Mouse (Mus musculus) limb, embryonic 11.5 days (tissue): ENCODE measurements around the gene Yaf2. TPM values are rescaled to one million over a fixed set of nuclear protein-coding genes. Genes with fewer than 3 reads are reported as not detected.
A peak's percentile ranks its signal among the peaks of the same experiment; 100 is the strongest.

Source experiments
- ATAC-seq: fragments of 200-750 bp; cut with Nextera tagmentation; 2 replicates; pipeline ENCODE4 v1.8.0; 2017; ENCODE audit warnings: low read depth; ENCODE audit not compliant: insufficient number of reproducible peaks, low FRiP score, low TSS enrichment
- DNase-seq: peaks from one replicate; pipeline ENCODE4 v3.0.0-alpha.2; 2015; ENCODE audit warnings: low spot score
- H3K27ac ChIP-seq: fragments of 300-500 bp; sonication (generic); replicated peaks from 2 replicates; pipeline ENCODE4 v1.5.1; 2014; ENCODE audit warnings: low read depth, mild to moderate bottlenecking, low read length
- H3K27me3 ChIP-seq: fragments of 300-500 bp; sonication (generic); 2 replicates; pipeline ENCODE4 v1.6.1; 2014; ENCODE audit warnings: mild to moderate bottlenecking, low read length, mixed read lengths; ENCODE audit not compliant: control insufficient read depth, insufficient read depth
- H3K36me3 ChIP-seq: fragments of 300-500 bp; sonication (generic); 2 replicates; pipeline ENCODE4 v1.6.1; 2014; ENCODE audit warnings: mild to moderate bottlenecking, low read length, moderate library complexity, mixed read lengths; ENCODE audit not compliant: control insufficient read depth, insufficient read depth
- H3K4me1 ChIP-seq: fragments of 300-500 bp; sonication (generic); 2 replicates; pipeline ENCODE4 v1.6.1; 2014; ENCODE audit warnings: low read length, mixed read lengths; ENCODE audit not compliant: control insufficient read depth, insufficient read depth
- H3K4me2 ChIP-seq: fragments of 300-500 bp; sonication (generic); 2 replicates; pipeline ENCODE4 v1.6.1; 2014; ENCODE audit warnings: low read depth, mild to moderate bottlenecking, moderate library complexity; ENCODE audit not compliant: severe bottlenecking
- H3K4me3 ChIP-seq: fragments of 300-500 bp; sonication (generic); 2 replicates; pipeline ENCODE4 v1.5.1; 2014; ENCODE audit warnings: low read depth, low read length
- H3K9ac ChIP-seq: fragments of 300-500 bp; sonication (generic); 2 replicates; pipeline ENCODE4 v1.6.1; 2014; ENCODE audit warnings: mild to moderate bottlenecking, low read length
- H3K9me3 ChIP-seq: fragments of 300-500 bp; sonication (generic); 2 replicates; pipeline ENCODE4 v1.6.1; 2016; ENCODE audit warnings: low read length; ENCODE audit not compliant: control insufficient read depth
- WGBS: fragments of 180-500 bp; shearing (Covaris S2); extraction: QIAGEN DNeasy Blood & Tissue Kit; methylation state at CpG from one replicate; pipeline ENCODE4 v1.1.7; 2014; 5-methylcytosine and 5-hydroxymethylcytosine counted together
- polyA plus RNA-seq: library from polyadenylated mRNA; unstranded; fragments of >200 nt; fragmentation: Nextera tagmentation; extraction: Ambion mirVana; gene quantifications from 2 replicates; pipeline ENCODE4 v1.2.1, GENCODE M21; 2014

The Yaf2 gene
- polyA plus RNA-seq, 1 experiment from 2014 or later = 109 TPM

DNA sequence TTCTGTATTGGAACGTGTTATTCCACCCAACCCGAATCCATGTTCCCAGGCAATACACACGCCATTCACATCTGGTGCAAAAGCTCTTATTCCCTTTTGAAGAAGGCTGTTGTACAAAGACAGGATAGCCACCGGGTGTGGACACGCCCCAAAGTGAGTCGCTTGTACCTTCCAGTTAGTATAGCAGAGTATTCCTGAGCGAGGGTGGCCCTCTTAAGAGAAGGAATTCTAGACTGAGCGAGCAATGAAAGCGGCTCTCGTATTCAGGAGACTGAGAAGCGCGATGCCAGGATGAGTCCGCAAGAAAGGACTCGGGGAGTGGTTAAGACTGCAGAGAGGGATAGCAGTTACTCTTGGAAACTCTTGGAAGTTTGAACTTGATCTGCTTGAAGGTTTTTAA lies 60.5 kb downstream of the Yaf2 start:
- 0 out of 2 replicates have a peak, but pooled peaks cover 3% of the 10 kb centered on the region for H3K36me3 ChIP-seq
- no peak for ATAC-seq
- peak; percentile 36 for DNase-seq
- H3K9ac ChIP-seq = no peak overlapping the region; the same call in 1 of the 2 replicates
- H3K27ac ChIP-seq = no peak overlapping the region
- H3K4me1 ChIP-seq = peaks cover 9% of the 10 kb centered on the region
- peak overlapping the region; percentile 92 for H3K4me2 ChIP-seq
- peak overlapping the region; percentile 78; the same call in 1 of the 2 replicates for H3K4me3 ChIP-seq
- WGBS = 3% methylated on average over 14 of the region's 14 CpGs
- no peaks in the 10 kb centered on the region for H3K9me3 ChIP-seq
- no peaks in the 10 kb centered on the region for H3K27me3 ChIP-seq

DNA sequence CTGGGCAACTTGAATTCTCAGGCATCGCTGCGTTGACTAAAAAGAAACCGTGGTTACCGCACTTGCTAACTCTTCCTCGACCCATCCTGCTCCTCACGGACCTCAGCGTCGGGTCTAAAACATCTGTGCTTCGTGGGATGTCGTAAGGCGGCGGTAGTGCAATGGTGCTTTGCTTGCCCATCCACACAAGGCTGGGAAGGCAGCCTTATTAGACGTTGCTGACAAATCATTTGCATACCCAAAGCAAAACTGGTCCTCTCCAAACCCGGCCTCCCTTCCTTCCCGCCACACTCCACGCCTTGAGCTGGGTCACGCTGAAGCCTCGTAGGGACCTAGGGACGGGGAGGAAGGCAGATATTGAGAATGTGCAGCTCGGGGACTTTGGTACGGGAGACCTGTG lies 61.1 kb downstream of the Yaf2 start:
- peak overlapping the region; percentile 52 for H3K9ac ChIP-seq
- no peak for DNase-seq
- peak overlapping the region; percentile 92 for H3K4me2 ChIP-seq
- peak overlapping the region; percentile 78 for H3K4me3 ChIP-seq
- H3K27me3 ChIP-seq = no peaks in the 10 kb centered on the region
- no peaks in the 10 kb centered on the region for H3K9me3 ChIP-seq
- 0 out of 2 replicates have a peak, but pooled peaks cover under 1% of the 10 kb centered on the region for H3K36me3 ChIP-seq
- peaks cover 9% of the 10 kb centered on the region for H3K4me1 ChIP-seq
- WGBS = 0% methylated on average over 21 of the region's 21 CpGs
- ATAC-seq = peak; percentile 45
- no peak overlapping the region for H3K27ac ChIP-seq

DNA sequence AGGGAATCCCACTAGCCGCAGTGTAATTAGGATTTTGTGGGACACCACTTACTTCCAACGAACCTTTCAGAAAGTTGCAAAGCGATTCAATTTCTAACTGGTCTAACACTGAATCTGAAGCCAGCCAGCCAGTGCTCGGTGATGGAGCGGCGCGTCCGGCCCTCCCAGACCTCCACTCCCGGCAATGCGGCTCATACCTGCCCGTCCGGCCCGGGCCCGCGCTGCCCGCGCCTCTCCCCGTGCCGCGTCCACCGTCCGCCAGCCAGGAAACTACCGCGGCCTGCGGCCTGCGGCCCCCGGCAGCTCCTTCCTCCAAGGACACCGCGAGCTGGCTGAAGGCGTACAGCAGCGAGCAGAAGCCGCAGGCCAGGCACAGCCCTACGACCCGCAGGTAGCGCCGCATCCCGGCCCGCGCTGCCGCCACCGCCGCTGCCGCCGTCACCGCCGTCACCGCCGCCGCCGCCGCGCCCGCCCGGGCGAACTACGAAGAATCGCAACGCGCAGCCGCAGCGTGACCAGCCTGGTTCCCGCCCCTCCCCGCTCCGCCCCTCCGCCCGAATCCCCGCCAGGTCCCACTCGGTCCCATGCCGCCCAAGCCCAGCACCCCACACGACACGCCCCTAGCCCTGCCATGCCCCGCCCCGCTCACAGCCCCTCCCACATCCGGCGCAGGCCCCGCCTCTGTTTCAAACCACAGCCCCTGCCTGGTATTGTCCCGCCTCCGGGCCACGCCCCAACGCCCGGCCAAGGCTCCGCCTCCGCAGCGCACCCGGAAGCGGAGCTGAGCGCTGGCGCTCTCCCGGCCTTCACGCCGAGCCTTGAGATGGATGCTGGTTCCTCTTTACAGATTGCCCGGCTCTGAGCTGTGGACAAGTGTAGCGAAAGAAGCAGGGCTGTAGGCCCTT lies 61.8 kb downstream of the Yaf2 start, which contains the start of gene Gxylt1:
TSS of gene Gxylt1 (minus strand) at position 501 of the 905 bp plus-strand sequence.
- peak within 1 kb of the TSS; percentile 78 for H3K4me3 ChIP-seq
- DNase-seq (peak; percentile 100), ATAC-seq (peak; percentile 99)
- no peaks in the 10 kb centered on the region for H3K36me3 ChIP-seq
- peak within 1 kb of the TSS; percentile 85 for H3K9ac ChIP-seq
- peak within 1 kb of the TSS; percentile 92 for H3K4me2 ChIP-seq
- peak within 1 kb of the TSS; percentile 82 for H3K27ac ChIP-seq
- H3K27me3 ChIP-seq = no peaks in the 10 kb centered on the region
- H3K9me3 ChIP-seq = no peaks in the 10 kb centered on the region
- H3K4me1 ChIP-seq = peaks cover 9% of the 10 kb centered on the region
- 0% methylated on average over 78 of the region's 93 CpGs for WGBS

DNA sequence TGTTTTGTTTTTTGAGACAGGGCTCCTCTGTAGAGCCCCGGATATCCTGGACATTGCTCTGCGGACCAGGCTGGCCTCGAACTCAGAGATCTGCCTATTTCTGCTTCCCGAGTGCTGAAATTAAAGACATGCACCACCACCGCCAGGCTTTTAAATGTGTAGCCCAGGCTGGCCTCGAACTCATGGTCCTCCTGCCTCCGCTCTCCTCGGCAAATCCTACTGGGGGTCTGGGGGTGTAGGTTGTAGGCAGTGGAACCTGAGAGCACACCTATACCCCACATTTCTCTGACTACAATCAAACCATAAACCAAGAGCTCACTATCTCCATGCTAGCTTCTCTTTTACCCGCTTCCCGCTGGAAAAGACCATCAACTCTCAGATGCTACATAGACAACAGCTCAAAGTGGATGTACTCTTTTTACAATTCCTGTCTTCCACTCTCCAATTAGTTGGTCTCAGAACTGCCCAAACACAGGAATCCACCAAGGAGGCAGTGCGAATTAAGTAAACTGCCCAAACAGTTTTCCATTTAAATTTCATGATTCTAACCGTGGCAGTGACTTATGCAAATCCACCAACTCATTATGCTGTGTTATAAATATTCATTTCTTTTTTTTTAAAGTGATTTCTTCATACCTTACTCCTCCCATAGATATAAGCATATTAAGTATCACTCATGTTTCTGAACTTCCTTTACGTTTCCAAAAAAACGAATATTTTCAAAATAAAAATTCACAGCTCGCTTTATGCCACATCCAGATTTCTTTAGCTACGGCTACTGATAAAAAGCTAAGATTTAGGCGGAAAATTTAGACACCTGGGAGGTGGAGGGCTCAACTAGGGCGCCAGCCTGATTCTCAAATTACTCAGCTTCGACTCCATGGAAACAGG lies 62.7 kb downstream of the Yaf2 start:
- no peak for DNase-seq
- Histone ChIP-seq H3K4me2 (peak overlapping the region; percentile 59), H3K4me1 (peaks cover 9% of the 10 kb centered on the region), H3K27me3 (no peaks in the 10 kb centered on the region), H3K9ac (peak overlapping the region; percentile 85), H3K27ac (peak overlapping the region; percentile 82; the same call in 1 of the 2 replicates), H3K36me3 (no peaks in the 10 kb centered on the region), H3K9me3 (no peaks in the 10 kb centered on the region), H3K4me3 (peak overlapping the region; percentile 78)
- 47% methylated on average over 19 of the region's 19 CpGs for WGBS
- no peak for ATAC-seq

DNA sequence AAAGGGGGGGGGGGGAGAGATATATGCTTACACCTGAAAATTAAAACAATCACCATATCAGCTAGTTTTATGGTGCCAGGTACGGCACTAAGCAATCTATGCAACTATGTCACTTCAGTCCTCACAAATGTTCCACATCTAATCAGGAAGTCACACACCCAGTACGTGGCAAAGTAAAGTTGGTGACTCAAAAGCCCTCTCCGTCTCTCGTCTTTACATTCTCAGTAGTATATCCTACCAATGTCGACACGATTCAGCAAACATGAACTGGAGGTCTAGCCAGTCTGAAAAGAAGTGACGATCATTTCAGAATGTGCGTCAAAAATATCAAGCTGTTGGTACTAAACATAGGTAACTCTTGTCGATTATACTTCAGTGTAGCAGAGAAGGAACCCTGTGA lies 63.8 kb downstream of the Yaf2 start:
- H3K4me3 ChIP-seq = no peak overlapping the region
- DNase-seq = no peak
- no peak overlapping the region for H3K27ac ChIP-seq
- H3K9me3 ChIP-seq = no peaks in the 10 kb centered on the region
- WGBS = 91% methylated on average over 9 of the region's 9 CpGs
- no peaks in the 10 kb centered on the region for H3K36me3 ChIP-seq
- no peaks in the 10 kb centered on the region for H3K27me3 ChIP-seq
- no peak overlapping the region for H3K4me2 ChIP-seq
- no peak for ATAC-seq
- no peak overlapping the region; the same call in 1 of the 2 replicates for H3K9ac ChIP-seq
- H3K4me1 ChIP-seq = peaks cover 9% of the 10 kb centered on the region

DNA sequence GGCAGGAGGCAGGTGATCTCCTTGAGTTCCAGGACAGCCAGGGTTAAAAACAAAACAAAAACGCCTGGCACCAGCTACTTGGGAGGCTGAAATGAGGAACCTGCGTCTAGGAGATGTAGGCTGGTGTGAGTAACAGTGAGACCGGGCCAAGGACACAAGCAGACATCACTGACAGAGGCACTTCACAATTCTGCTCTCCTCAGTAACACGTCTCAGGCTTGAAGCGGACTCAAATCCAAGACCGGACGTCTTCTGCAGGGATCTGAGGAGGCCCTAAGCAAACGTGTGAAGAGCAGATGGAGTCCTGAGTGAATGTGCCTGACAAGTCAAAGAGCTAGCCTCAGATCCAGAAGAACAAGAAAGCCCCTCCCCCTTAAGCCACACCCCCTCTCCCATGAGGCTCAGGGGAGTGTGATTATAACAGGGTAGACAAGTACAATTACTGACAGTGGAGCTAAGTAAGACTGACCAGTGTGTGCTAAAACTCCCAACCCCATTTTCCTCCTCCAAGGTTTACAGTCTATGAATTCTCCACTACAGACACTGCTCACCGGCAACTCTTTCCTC lies 66.4 kb downstream of the Yaf2 start:
- DNase-seq = no peak
- no peaks in the 10 kb centered on the region for H3K36me3 ChIP-seq
- H3K4me1 ChIP-seq = peaks cover 5% of the 10 kb centered on the region
- no peak overlapping the region for H3K4me2 ChIP-seq
- no peak for ATAC-seq
- no peak overlapping the region for H3K4me3 ChIP-seq
- no peaks in the 10 kb centered on the region for H3K27me3 ChIP-seq
- H3K9me3 ChIP-seq = no peaks in the 10 kb centered on the region
- WGBS = 78% methylated on average over 9 of the region's 9 CpGs
- H3K27ac ChIP-seq = no peak overlapping the region
- no peak overlapping the region for H3K9ac ChIP-seq

DNA sequence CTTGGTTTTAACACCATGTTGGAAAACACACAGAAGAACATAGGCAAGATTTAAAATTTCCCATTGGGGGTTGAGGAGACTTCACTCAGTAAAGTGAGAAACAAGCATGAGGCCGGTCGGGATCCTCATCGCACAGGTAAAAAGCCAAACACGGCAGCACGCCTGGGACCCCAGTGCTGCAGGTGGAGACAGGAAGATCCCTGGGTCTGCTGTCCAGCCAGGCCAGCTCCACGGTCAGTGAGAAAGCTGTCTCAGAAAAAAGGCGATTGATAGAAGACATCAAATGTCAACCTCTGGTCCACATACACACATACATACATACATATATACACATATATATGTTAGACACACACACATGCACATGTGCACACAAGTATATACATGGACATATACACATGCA lies 67.2 kb downstream of the Yaf2 start:
- Histone ChIP-seq H3K9ac (no peak overlapping the region), H3K9me3 (no peaks in the 10 kb centered on the region), H3K4me2 (no peak overlapping the region), H3K36me3 (no peaks in the 10 kb centered on the region), H3K4me3 (no peak overlapping the region), H3K27me3 (no peaks in the 10 kb centered on the region), H3K4me1 (peaks cover 5% of the 10 kb centered on the region), H3K27ac (no peak overlapping the region)
- ATAC-seq (no peak), DNase-seq (no peak)
- 92% methylated on average over 7 of the region's 7 CpGs for WGBS

DNA sequence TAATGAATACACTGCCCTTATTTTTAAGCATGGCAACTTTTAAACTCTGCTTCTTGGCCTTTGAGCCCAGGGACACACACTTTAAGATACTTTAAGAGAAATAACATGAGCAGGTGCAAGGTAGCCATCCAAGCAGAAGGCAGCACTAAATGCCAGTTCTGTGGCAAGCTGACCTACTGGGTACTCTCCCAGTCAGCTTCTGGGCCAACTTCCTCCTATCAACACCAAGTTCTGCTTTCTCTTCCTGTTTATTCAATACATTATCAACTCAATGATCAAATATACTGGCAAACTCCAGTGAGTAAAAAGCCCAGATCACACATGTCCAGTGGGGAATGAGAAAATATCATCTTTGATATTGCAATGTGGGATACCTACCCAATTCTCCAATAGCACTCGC lies 68.7 kb downstream of the Yaf2 start:
- WGBS = 100% methylated on average over 1 of the region's 1 CpGs

More for the DNA sequence above, 68.7 kb downstream of the Yaf2 start:
- H3K27ac ChIP-seq = no peak overlapping the region
- no peak for ATAC-seq
- no peak for DNase-seq
- H3K9ac ChIP-seq = no peak overlapping the region
- no peak overlapping the region for H3K4me3 ChIP-seq
- H3K4me1 ChIP-seq = no peaks in the 10 kb centered on the region
- no peaks in the 10 kb centered on the region for H3K9me3 ChIP-seq
- H3K27me3 ChIP-seq = no peaks in the 10 kb centered on the region
- no peaks in the 10 kb centered on the region for H3K36me3 ChIP-seq
- no peak overlapping the region for H3K4me2 ChIP-seq
